Mouse (Mus musculus): ENCODE results near the gene Napsa.

Gene Napsa

GRCm38 (mm10) chr7:44572213-44572701 lies at the start of gene Napsa:
Napsa (plus strand) TSS chr7:44572380.
- DNase-seq: peak; percentile 72

- no peak for DNase-seq
Measured at GRCm38 (mm10) chr7:44523056-44523455, 49.1 kb upstream of the Napsa start.

- DNase-seq: peak; percentile 40
Measured at GRCm38 (mm10) chr7:44524502-44524901, 47.7 kb upstream of the Napsa start, which contains the start of gene Mybpc2. Mybpc2 (minus strand) TSS chr7:44524656.

- DNase-seq: peak; percentile 88
Measured at GRCm38 (mm10) chr7:44525126-44525832, 46.9 kb upstream of the Napsa start.

- no peak for DNase-seq
Measured at GRCm38 (mm10) chr7:44526414-44527154, 45.6 kb upstream of the Napsa start.

- DNase-seq: peak; percentile 86
Measured at GRCm38 (mm10) chr7:44527483-44528398, 44.4 kb upstream of the Napsa start.

GRCm38 (mm10) chr7:44529518-44529917 lies 42.7 kb upstream of the Napsa start:
- DNase-seq: no peak

GRCm38 (mm10) chr7:44530507-44530906 lies 41.7 kb upstream of the Napsa start:
- DNase-seq: no peak

- no peak for DNase-seq
Measured at GRCm38 (mm10) chr7:44531207-44531606, 41.0 kb upstream of the Napsa start.

- no peak for DNase-seq
Measured at GRCm38 (mm10) chr7:44531946-44532732, 40.0 kb upstream of the Napsa start, which contains the start of gene Spib. Spib (minus strand) TSS chr7:44532071.

GRCm38 (mm10) chr7:44532918-44533745 lies 39.0 kb upstream of the Napsa start:
- DNase-seq: no peak

- no peak for DNase-seq
Measured at GRCm38 (mm10) chr7:44533746-44534045, 38.5 kb upstream of the Napsa start.

- DNase-seq: no peak
Measured at GRCm38 (mm10) chr7:44534242-44534641, 37.9 kb upstream of the Napsa start.

- no peak for DNase-seq
Measured at GRCm38 (mm10) chr7:44534656-44535441, 37.3 kb upstream of the Napsa start.

GRCm38 (mm10) chr7:44535657-44536589 lies 36.3 kb upstream of the Napsa start:
- no peak for DNase-seq

GRCm38 (mm10) chr7:44536590-44536968 lies 35.6 kb upstream of the Napsa start:
- no peak for DNase-seq

GRCm38 (mm10) chr7:44537009-44537408 lies 35.2 kb upstream of the Napsa start:
- DNase-seq: no peak

- no peak for DNase-seq
Measured at GRCm38 (mm10) chr7:44537496-44537895, 34.7 kb upstream of the Napsa start.

Data from kidney, adult 11 months (tissue).